Mouse (Mus musculus): Measurements from ENCODE around the gene Cep170b. TPM values are rescaled to one million over a fixed set of nuclear protein-coding genes. Genes with fewer than 3 reads are reported as not detected.

Gene Cep170b
- 5.0 and 5.2 TPM in 2 replicates for polyA plus RNA-seq (2016; fragmentation: Nextera tagmentation; extraction: Ambion mirVana)

DNA sequence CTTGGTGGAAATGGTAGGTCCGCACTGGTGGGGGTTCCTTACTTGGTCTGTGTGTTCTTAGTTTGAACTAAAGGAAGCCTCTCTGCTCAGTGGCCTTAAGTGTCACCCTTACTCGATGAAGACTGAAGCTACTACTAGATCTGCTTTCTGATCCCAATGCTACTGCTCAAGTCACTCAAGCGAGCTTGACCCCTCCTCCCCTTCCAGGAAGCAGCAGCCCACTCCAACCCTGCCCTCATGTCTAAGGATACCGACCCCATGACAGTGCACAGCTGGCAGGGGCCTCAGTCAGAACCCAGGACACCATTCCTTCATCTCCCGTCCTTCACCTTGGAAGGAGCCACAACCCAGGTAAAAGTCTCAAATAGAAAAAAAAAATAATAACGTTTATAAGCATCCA lies at the start of gene Cep170b:
Cep170b (plus strand) TSS at position 240 of the 400 bp plus-strand sequence.
- H3K4me2 ChIP-seq: peak within 1 kb of the TSS; percentile 84
- ATAC-seq: no peak
- peak within 1 kb of the TSS; percentile 64 for H3K4me3 ChIP-seq
- peaks cover 17% of the 10 kb centered on the region for H3K4me1 ChIP-seq
- peak within 1 kb of the TSS; percentile 71 for H3K27ac ChIP-seq
- H3K27me3 ChIP-seq (replicated peaks): peaks cover 72% of the 10 kb centered on the region
- peaks cover 4% of the 10 kb centered on the region; the same call in 1 of the 2 replicates for H3K36me3 ChIP-seq
- peak within 1 kb of the TSS; percentile 39 for H3K9ac ChIP-seq
- 51% methylated on average over 6 of the region's 6 CpGs for WGBS (ENCODE audit: insufficient replicate concordance)
- H3K9me3 ChIP-seq (replicated peaks): no peaks in the 10 kb centered on the region

DNA sequence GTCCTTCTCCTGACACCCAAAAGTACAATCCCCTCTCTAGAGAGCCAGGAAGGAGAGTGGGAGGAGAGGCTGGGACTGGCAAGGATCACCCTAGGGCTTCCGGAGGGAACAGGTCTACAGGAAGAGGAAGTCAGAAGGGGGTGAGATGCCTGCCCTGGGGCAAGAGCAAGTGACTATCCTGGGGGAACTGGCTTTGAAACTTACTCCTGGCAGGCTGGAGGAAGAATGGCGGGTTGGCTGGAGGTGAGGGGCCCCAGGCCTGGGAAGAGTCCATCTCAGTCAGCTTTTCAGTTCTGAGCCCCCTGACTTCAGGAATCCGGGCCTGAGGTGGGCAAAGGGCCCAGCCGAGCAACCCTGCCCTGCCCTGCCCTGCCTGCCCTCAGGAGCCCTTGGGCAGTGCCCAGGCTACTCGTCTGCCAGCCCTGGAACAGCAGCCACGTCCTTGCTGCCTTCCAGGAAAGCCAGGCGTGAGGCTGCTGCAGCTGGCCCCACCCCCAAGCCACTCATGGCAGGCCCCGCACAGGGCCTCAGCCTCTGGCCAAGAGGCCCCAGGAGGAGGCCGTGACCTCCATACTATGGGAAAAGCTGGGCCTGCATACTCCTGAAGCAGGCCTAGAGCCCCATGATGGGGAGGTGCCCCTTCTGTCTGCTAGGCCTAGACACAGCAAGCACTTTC lies 49.4 kb upstream of the Cep170b start:
- Histone ChIP-seq H3K4me1 (peaks cover 76% of the 10 kb centered on the region), H3K9ac (peak overlapping the region; percentile 17)

DNA sequence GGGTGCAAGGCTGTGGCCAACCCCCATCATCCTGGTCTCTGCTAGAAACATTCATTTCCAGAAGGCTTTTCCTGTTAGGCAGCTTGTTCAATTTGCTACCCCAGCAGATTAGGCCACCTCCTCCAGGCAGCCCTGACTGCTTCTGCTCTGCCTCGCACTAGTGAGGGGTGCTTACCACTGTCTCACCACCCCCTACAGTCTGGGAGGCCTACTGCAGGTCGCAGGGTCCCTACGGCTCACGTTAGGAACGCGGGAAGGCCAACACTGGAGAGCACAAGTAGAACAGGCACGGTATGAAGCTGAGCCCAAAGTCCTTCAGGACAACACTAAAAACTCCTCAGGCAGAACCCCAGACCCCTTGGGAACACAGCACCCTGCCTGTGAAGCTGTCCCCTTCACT lies 48.4 kb upstream of the Cep170b start:
- peaks cover 50% of the 10 kb centered on the region for H3K36me3 ChIP-seq
- no peak overlapping the region for H3K4me3 ChIP-seq
- H3K27ac ChIP-seq: no peak overlapping the region
- 76% methylated on average over 7 of the region's 7 CpGs for WGBS (ENCODE audit: insufficient replicate concordance)
- no peaks in the 10 kb centered on the region for H3K9me3 ChIP-seq (replicated peaks)
- ATAC-seq: no peak
- H3K9ac ChIP-seq: no peak overlapping the region
- H3K4me1 ChIP-seq: peaks cover 66% of the 10 kb centered on the region
- H3K4me2 ChIP-seq: peak overlapping the region; percentile 98
- peaks cover 11% of the 10 kb centered on the region for H3K27me3 ChIP-seq (replicated peaks)

More for the DNA sequence above, 49.4 kb upstream of the Cep170b start:
- no peaks in the 10 kb centered on the region for H3K9me3 ChIP-seq (replicated peaks)
- no peak overlapping the region for H3K27ac ChIP-seq
- no peak overlapping the region; the same call in 1 of the 2 replicates for H3K4me3 ChIP-seq
- H3K27me3 ChIP-seq (replicated peaks): peaks cover under 1% of the 10 kb centered on the region; the same call in 1 of the 2 replicates
- WGBS (ENCODE audit: insufficient replicate concordance): 52% methylated on average over 9 of the region's 9 CpGs
- peak overlapping the region; percentile 98; the same call in 1 of the 2 replicates for H3K4me2 ChIP-seq
- no peak for ATAC-seq
- peaks cover 60% of the 10 kb centered on the region for H3K36me3 ChIP-seq

DNA sequence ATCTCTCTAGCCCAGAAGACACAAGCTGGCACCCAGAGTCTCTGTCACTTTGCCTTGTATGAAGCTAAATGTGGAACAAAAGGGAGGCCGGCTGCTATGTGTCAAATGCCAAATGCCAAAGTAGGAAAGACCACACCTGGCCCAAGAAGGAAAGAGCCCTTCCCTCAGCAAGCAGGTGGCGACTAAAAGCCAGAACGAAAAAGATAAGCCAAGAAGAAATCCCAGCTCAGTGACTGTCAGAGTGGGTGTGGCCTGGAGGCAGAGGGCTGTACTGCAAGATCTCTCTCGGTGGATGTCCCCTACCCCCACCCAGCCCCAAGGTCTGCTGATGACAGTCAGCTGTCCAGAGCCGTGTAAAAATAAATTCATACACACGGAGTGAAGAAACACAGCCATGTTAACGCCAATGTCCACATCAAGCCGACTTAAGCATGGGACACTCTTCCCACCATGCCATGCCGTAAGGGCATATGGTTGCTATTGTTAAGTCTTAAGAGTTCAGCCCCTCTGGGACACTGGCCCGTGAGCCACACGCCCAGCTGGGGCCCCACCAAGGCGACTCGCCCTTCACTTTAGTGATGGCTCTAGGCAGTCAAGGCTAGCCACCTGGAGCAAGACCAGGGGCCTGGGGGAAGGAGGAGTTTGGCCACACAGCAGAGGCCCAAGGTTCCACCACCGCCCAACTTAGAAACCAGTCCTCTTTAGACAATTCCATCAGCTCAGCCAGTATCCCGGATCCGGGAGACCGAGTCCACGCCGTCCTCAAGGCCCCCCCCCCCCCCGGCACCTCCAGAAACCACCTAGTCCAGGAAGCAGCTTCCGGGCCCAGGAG lies 47.3 kb upstream of the Cep170b start:
- no peaks in the 10 kb centered on the region for H3K9me3 ChIP-seq (replicated peaks)
- H3K27ac ChIP-seq: peak overlapping the region; percentile 87
- 6% methylated on average over 21 of the region's 21 CpGs for WGBS (ENCODE audit: insufficient replicate concordance)
- peaks cover 63% of the 10 kb centered on the region for H3K4me1 ChIP-seq
- peak overlapping the region; percentile 98 for H3K4me2 ChIP-seq
- peaks cover 39% of the 10 kb centered on the region for H3K36me3 ChIP-seq
- peak overlapping the region; percentile 94 for H3K9ac ChIP-seq
- H3K4me3 ChIP-seq: peak overlapping the region; percentile 90
- peaks cover 21% of the 10 kb centered on the region for H3K27me3 ChIP-seq (replicated peaks)
- ATAC-seq: peak; percentile 20; the same call in 1 of the 2 replicates

DNA sequence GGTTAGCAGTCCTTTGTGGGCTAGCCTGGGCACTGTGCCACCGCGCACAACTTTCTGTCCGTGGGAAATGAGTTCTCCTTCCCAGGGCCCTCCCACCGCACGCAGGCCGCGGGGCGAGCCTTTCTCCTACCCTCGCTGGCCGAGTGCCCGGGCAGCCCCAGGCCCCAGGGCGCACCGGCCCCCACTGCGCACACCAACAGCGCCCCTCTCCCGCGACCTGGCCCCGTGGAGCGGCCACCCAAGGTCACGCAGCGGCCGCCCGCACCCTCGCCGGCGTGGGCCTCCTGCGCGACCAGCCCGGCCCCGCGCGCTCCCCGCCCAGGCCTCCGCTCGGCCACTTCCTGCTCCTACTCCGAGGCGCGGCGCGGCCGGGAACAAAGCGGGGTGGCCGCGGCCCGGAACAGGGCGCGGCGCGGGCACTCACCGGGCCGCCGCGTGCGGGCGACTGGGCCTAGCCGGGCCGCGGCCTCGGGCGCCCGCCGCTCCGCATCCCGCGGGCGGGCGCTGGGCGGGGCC lies 46.6 kb upstream of the Cep170b start:
- under 1% methylated on average over 55 of the region's 68 CpGs for WGBS (ENCODE audit: insufficient replicate concordance)
- peaks cover 32% of the 10 kb centered on the region for H3K36me3 ChIP-seq
- H3K27me3 ChIP-seq (replicated peaks): peaks cover 28% of the 10 kb centered on the region
- H3K4me1 ChIP-seq: peaks cover 65% of the 10 kb centered on the region
- peak overlapping the region; percentile 94 for H3K9ac ChIP-seq
- H3K9me3 ChIP-seq (replicated peaks): no peaks in the 10 kb centered on the region
- peak overlapping the region; percentile 90 for H3K4me3 ChIP-seq
- H3K27ac ChIP-seq: peak overlapping the region; percentile 87
- ATAC-seq: peak; percentile 11; the same call in 1 of the 2 replicates
- H3K4me2 ChIP-seq: peak overlapping the region; percentile 98

DNA sequence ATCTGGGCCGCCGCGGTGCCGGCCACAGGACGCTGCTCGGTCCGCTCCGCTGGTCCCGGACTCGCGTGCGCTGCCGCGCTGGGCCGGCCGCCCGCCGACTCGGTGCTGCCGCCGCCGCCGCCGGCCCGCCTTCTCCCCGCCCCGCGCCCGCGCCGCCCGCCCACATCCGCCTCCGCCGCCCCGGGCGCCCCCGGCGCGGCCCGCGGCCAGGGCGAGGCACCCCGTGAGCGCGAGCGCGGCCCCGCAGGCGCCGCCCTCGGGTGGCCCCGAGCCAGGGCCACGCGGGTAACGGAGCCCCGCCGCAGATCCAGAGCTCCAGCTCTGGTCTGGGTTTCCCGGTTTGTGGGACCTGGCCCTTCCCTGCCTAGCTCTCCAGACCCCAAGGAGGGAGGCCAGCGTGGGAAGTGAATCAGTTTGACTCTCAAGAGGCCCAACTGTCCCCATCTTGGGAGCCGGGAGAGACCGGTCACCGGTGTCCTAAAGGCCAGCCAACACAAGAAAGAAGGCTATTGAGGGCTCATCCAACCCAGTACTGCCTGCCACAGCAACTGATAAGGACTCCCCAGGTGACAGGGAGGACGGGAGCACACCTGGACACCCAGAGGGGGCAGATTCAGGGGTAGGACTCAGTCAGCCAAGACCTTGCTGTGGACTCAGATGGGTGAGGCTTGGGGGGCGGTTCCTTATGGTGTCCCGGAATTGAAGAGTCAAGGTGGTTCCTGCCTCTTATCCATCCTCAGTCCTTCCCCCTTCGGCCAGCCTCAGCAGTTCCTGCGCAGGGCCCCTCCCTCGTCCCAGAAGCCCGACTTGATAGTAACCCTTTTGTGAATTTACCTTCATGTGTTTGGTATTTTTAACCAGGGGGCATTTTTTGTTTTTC lies 45.9 kb upstream of the Cep170b start, which contains the start of gene Akt1:
Akt1 (minus strand) TSS at position 753 of the 880 bp plus-strand sequence.
- peaks cover 35% of the 10 kb centered on the region for H3K27me3 ChIP-seq (replicated peaks)
- H3K36me3 ChIP-seq: peaks cover 25% of the 10 kb centered on the region
- H3K4me1 ChIP-seq: peaks cover 71% of the 10 kb centered on the region
- peak within 1 kb of the TSS; percentile 87 for H3K27ac ChIP-seq
- no peaks in the 10 kb centered on the region for H3K9me3 ChIP-seq (replicated peaks)
- WGBS (ENCODE audit: insufficient replicate concordance): under 1% methylated on average over 53 of the region's 70 CpGs
- peak; percentile 65 for ATAC-seq
- peak within 1 kb of the TSS; percentile 98 for H3K4me2 ChIP-seq
- H3K9ac ChIP-seq: peak within 1 kb of the TSS; percentile 94
- H3K4me3 ChIP-seq: peak within 1 kb of the TSS; percentile 90

DNA sequence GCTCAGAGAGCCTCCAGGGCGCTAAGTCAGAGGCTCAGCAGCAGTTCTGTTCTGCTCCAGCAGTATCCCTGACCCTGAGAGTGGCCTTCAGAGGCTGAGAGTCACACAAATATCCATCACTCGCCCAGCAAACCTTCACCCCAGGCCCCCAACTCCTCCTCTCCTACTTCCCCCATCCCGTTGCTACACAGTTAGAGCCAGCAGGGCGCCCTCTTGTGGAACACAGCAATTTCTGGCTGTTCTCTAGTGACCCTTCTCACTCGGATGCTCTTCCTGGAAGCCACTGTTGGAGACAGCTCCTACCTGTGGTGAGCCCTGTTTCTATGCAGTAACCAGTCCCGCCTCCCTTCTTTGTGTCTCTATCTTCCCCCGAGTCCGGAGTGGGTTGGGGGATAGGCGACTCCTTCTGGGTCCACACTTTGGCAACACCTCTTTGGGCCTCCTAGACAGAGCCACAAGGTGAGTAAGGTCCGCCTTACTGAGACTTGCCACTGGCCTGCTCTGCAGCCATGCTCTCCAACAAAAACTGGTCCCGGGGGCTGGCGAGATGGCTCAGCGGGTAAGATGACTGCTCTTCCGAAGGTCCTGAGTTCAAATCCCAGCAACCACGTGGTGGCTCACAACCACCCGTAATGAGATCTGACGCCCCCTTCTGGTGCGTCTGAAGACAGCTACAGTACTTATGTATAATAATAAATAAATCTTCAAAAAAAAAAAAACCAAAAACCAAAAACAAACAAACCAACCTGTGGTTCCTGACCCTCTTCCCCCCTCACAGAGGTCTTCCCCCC lies 44.8 kb upstream of the Cep170b start:
- Histone ChIP-seq H3K9ac (peak overlapping the region; percentile 94), H3K4me3 (peak overlapping the region; percentile 90), H3K36me3 (peaks cover 14% of the 10 kb centered on the region), H3K27ac (peak overlapping the region; percentile 87), H3K27me3 (replicated peaks) (peaks cover 46% of the 10 kb centered on the region), H3K4me2 (peak overlapping the region; percentile 98), H3K9me3 (replicated peaks) (no peaks in the 10 kb centered on the region), H3K4me1 (peaks cover 69% of the 10 kb centered on the region)
- 12% methylated on average over 18 of the region's 18 CpGs for WGBS (ENCODE audit: insufficient replicate concordance)
- peak; percentile 49 for ATAC-seq

DNA sequence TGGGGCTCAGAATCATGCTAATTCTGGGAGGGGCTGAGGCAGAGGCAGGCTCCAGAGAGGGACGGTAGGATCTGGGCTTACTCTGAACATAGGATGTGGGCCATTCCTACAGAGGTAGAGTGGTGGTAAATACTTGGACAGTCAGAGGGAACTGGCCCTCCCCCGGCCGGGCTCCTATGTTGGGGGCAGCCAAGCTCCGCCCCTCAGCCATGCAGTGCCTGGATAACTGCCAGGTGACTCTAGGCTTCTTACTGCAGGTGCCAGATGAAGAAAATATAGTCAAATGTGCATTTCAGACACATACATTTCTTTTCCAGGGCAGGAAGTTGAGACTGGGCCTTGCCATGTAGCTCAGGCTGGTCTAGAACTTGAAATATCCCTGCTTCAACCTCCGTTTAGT lies 43.2 kb upstream of the Cep170b start:
- peaks cover 53% of the 10 kb centered on the region for H3K4me1 ChIP-seq
- no peaks in the 10 kb centered on the region for H3K36me3 ChIP-seq
- H3K9me3 ChIP-seq (replicated peaks): no peaks in the 10 kb centered on the region
- no peak overlapping the region for H3K4me2 ChIP-seq
- H3K27ac ChIP-seq: no peak overlapping the region
- no peak overlapping the region for H3K4me3 ChIP-seq
- H3K9ac ChIP-seq: no peak overlapping the region
- WGBS (ENCODE audit: insufficient replicate concordance): 58% methylated on average over 5 of the region's 5 CpGs
- peaks cover 62% of the 10 kb centered on the region for H3K27me3 ChIP-seq (replicated peaks)
- no peak for ATAC-seq

DNA sequence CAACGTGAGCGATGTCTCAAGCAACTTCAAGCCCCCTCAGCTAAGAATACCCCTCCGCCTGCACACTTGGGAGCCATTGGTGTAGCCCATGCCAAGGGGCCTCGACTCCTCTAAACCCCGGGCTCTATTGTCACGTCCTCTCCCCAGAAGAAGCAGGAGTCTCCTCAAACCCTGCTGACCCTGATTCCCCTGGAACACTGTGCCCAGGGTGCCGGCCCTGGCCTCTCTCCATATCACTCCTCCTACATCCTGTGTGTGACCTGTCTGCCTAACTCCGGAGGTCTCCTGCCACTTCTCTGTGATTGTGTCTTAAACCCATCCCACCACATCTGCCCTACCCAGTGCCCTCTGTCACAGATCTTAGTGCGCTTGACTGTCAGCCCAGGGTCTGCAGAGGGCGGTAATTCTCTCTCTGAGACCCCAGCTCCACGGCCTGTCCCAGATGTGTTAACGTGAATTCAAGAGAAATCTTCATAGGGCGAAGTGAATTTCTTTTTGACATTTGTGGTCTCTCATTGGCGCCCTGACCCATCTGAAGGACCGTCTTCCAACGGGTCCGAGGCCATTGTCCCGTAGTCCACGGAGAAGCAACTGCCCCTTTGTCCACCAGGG lies 42.2 kb upstream of the Cep170b start:
- H3K27ac ChIP-seq: no peak overlapping the region

DNA sequence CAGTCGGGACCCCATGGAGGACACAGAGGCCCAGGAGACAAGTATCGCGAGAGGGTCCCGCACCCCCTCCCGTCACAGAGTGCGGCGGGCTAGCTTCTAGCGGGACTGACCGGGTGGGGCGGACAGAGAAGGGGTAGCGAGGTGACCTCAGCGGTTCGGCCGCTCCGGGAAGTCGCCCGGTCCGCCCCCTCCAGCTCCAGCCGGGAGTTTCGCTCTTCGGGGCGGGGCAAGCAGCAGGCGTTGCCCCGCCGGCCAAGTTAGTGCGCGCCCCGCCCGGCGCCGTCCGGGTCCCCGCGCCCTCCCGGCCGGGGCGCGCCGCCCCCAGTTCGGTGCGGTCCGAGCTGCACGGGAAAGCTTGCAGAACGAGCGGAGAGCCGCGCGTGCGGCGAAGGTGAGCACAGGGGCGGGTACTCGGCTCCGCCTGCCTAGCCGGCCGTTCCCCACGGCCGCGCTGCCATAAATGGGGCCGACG lies 41.7 kb upstream of the Cep170b start, which contains the start of gene Zbtb42:
Zbtb42 (plus strand) TSS at position 274 of the 472 bp plus-strand sequence.
- Histone ChIP-seq H3K27me3 (replicated peaks) (peaks cover 78% of the 10 kb centered on the region), H3K9me3 (replicated peaks) (no peaks in the 10 kb centered on the region), H3K36me3 (no peaks in the 10 kb centered on the region), H3K27ac (no peak within 1 kb of the TSS), H3K4me2 (peak within 1 kb of the TSS; percentile 93), H3K4me3 (peak within 1 kb of the TSS; percentile 70), H3K9ac (peak within 1 kb of the TSS; percentile 67), H3K4me1 (peaks cover 38% of the 10 kb centered on the region)
- no peak for ATAC-seq
- whole genome bisulfite sequencing (ENCODE audit: insufficient replicate concordance): under 1% methylated on average over 51 of the region's 60 CpGs

More for the DNA sequence above, 42.2 kb upstream of the Cep170b start:
- 21% methylated on average over 19 of the region's 19 CpGs for WGBS (ENCODE audit: insufficient replicate concordance)
- Histone ChIP-seq H3K4me1 (peaks cover 43% of the 10 kb centered on the region), H3K36me3 (no peaks in the 10 kb centered on the region), H3K9ac (peak overlapping the region; percentile 67; the same call in 1 of the 2 replicates), H3K9me3 (replicated peaks) (no peaks in the 10 kb centered on the region), H3K4me3 (peak overlapping the region; percentile 70), H3K27me3 (replicated peaks) (peaks cover 72% of the 10 kb centered on the region), H3K4me2 (peak overlapping the region; percentile 93)
- ATAC-seq: no peak
